Mouse (Mus musculus) adrenal gland (tissue): Measurements from ENCODE around the gene Vps45.

Source experiments
- intact Hi-C: fragments of 180-260 bp; cut with DNase I; formaldehyde crosslinking; loops from one replicate; pipeline ENCODE4 v1.15.1; 2025
- long read RNA-seq, 2 experiments: library from polyadenylated mRNA; unstranded; transcript quantifications; one replicate each; pipeline ENCODE4 v2.0.0; 2020; ENCODE audit warnings: borderline replicate concordance in 1 of 2; ENCODE audit not compliant: insufficient replicate concordance in 1 of 2

Gene Vps45
- long read RNA-seq, experiment 1, transcript Vps45-201 (15 exons, 2,637 nt), result major isoform, 7 of 11 reads
- long read RNA-seq, experiment 1, partial matches to known transcripts, result 0 of 11 reads
- long read RNA-seq, experiment 1, other reads (novel, unspliced or antisense), result 1 of 11 reads
- long read RNA-seq, experiment 2, transcript Vps45-201 (15 exons, 2,637 nt), result major isoform, 5 of 12 reads
- long read RNA-seq, experiment 2, partial matches to known transcripts, result 5 of 12 reads
- long read RNA-seq, experiment 2, other reads (novel, unspliced or antisense), result 1 of 12 reads

- intact Hi-C loops, result loop anchor here (10.0 kb wide), 1 partner anchor 174 kb away; the partner anchor contains the start of gene Ciart
Measured at GRCm38 (mm10) chr3:96058231-96058896, at the start of gene Vps45. TSS of gene Vps45 (minus strand) at chr3:96058466.

GRCm38 (mm10) chr3:96106151-96106550 is 47.9 kb upstream of the Vps45 start:
- intact Hi-C loops, result no loop called here

GRCm38 (mm10) chr3:96105232-96105747 is 47.0 kb upstream of the Vps45 start:
- intact Hi-C loops, result no loop called here

DNA sequence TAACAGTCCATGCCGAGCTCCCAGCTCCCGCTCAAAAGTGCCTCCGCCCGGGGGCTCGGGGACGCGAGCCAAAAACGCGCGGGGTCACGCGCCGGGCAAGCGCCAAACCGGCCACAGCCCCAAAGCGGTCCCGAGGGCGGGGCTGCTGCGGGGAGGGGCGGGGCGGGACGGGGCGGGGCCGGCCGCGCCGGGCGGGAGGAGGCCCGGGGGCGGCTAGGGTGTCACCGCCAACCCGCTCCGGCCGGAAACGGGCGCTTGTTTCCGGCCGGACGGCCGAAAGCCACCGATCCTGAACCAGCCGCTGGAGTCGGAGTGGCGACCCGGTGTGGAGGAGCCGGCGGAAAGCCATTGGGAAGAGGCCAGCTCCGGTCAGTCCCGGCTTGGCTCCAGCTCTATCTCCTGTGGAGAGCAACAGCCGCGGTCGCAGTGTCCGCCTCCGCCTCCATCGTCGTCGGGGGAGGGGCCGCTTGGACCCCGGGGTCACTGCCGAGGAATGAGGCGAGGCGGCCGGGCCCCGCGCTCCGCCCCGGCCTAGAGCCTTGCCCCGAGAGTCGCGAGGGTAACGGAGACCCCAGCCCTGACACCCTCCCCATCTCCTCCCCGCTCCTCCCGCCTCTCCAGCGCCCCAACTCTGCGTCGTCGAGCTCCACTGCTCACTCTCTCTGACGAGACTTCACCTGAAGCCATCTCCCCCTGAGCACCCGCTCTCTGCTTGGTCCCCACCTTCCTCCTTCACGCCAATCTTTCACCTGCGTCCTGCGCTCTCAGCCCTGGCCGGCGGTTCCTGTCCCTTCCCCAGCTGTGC is 46.2 kb upstream of the Vps45 start, which contains the start of gene Otud7b:
Otud7b (plus strand) TSS at position 267 of the 805 bp plus-strand sequence.
- intact Hi-C loops, result loop anchor here (1.0 kb wide), 1 partner anchor 153 kb away; no protein-coding TSS in a partner anchor

- intact Hi-C loops, result loop anchor here (1.0 kb wide), 1 partner anchor 153 kb away; no protein-coding TSS in a partner anchor
Measured at GRCm38 (mm10) chr3:96103901-96104260, 45.6 kb upstream of the Vps45 start.

- intact Hi-C loops, result no loop called here
Measured at GRCm38 (mm10) chr3:96102100-96102872, 44.0 kb upstream of the Vps45 start.

DNA sequence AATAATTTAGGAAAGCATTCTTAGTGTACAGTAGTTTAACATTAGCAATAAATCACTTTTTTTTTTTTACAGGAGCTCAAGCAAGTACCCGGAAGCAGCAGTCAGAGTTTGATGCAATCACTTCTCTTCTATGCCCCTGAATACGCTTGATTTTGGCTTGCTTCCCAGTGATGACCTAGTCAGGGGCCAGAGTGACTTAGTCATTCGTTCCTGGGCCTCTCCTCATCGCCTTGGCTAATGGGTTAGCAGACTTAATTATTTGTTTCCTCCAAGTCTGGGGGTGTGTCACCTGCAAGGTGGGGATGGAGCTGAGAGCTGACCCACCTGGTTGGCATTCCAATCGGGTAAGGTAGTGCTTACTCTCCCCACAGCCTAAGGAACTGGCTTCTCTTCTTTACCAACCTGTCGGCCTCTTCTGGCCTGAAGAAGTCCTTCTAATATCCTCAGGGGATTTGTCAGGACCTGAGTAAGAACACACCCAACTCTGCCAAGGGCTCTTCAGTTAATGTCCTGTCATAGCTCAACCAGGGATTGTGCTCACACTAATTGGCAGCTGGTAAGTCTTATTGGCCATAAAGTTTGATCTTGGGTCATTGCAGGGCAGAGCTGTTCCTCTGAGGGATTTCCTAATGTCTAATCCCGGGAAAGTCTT is 40.5 kb upstream of the Vps45 start:
- intact Hi-C loops, result no loop called here

- intact Hi-C loops, result no loop called here
Measured at GRCm38 (mm10) chr3:96098168-96098567, 39.9 kb upstream of the Vps45 start.

- intact Hi-C loops, result no loop called here
Measured at GRCm38 (mm10) chr3:96094203-96094602, 35.9 kb upstream of the Vps45 start.

- intact Hi-C loops, result no loop called here
Measured at GRCm38 (mm10) chr3:96093509-96093908, 35.2 kb upstream of the Vps45 start.

GRCm38 (mm10) chr3:96091966-96092365 is 33.7 kb upstream of the Vps45 start:
- intact Hi-C loops, result no loop called here

DNA sequence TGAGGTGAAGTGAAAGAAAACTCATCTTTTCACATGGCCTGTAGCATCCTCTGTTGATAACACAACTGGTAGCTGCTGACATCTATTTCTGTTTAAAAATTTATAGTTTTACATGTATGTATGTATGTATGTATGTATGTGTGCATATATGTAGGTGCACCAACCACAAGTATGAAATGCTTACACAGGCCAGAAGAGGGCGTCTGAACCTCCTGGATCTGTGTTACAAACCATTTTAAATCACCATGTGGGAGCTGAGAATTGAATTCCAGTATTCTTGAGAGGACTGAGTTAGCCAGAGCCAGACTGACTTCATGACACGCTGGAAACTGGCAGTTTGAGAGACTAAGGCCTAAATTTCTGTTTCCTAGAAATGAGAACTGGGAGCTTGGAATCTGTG is 32.9 kb upstream of the Vps45 start:
- intact Hi-C loops, result no loop called here

DNA sequence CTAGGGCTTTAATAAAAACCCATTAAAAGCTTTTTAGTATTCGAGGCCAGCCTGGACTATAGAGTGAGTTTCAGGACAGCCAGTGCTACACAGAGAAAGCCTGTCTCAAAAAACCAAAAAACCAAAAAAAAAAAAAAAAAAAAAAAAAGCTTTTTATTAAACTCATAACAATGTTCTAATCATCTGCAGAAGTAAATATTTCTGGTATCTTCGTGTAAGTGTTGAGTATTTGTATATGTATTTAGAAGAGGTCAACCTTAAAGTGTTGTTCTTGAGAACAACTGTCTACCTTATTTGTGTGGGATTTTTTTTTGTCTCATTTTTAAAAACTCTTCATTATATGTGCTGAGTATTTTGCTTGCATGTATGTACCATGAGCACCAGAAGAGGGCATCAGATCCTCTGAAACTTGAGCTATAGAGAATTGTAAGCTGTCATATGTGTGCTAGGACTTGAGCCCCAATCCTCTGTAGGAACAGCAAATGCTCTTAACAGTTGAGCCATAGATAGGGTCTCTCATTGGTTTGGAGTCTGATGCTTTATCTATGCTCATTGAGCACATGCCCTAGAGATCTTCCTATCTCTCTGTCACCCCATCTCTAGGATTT is 31.7 kb upstream of the Vps45 start:
- intact Hi-C loops, result no loop called here

DNA sequence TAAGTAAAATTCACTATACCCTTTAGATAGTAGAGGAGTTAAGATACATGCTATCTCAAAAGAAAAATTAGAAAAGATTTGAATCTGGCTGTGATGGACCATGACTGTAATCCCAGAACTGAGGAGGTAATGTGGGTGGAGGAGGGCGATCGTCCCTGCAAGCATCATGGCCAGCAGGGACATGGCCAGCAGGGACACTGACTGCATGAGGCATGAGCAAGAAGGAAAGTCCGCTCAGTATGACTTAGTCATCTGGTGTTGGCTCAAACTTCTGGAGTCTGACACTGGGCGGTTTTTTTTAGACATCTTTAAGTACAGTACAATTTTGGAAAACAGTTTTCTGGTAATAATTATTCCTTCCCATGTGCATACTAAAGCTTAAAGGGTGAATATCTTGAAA is 29.5 kb upstream of the Vps45 start:
- intact Hi-C loops, result no loop called here

GRCm38 (mm10) chr3:96087219-96087618 is 29.0 kb upstream of the Vps45 start:
- intact Hi-C loops, result no loop called here

GRCm38 (mm10) chr3:96084146-96084755 is 26.0 kb upstream of the Vps45 start:
- intact Hi-C loops, result loop anchor here (5.0 kb wide), 1 partner anchor 63 kb away; no protein-coding TSS in a partner anchor

GRCm38 (mm10) chr3:96082714-96083508 is 24.6 kb upstream of the Vps45 start:
- intact Hi-C loops, result loop anchor here (5.0 kb wide), 1 partner anchor 64 kb away; no protein-coding TSS in a partner anchor

DNA sequence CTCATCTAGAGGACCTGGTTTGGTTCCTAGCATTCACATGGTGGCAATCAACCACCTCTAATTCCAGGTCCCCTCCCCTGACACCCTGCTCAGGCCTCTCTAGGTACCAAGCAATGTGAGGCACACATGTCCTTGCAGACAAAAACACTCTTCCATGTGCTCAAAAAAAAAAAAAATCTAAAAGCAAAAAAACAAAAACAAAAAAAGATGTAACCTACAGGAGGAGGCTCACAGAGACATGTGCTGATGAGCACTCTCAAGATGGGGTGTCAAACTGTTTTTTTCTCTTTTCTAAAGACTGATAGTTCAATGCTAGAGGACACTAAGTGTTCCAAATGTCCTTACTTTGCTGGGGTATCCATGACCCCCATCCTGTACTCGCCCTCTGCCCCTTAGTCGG is 23.8 kb upstream of the Vps45 start:
- intact Hi-C loops, result loop anchor here (5.0 kb wide), 1 partner anchor 65 kb away; no protein-coding TSS in a partner anchor
